Mouse (Mus musculus) midbrain, postnatal 0 days (tissue): Measurements from ENCODE around the gene Amotl2. TPM values are rescaled to one million over a fixed set of nuclear protein-coding genes. Genes with fewer than 3 reads are reported as not detected.
A peak's percentile ranks its signal among the peaks of the same experiment; 100 is the strongest.

Source experiments
- ATAC-seq: fragments of 200-750 bp; cut with Nextera tagmentation; 2 replicates; pipeline ENCODE4 v1.8.0; 2017; ENCODE audit warnings: moderate number of reproducible peaks, mild to moderate bottlenecking, moderate TSS enrichment, moderate library complexity; ENCODE audit not compliant: low FRiP score
- DNase-seq: peaks from one replicate; pipeline ENCODE4 v3.0.0-alpha.2; 2015; ENCODE audit warnings: low spot score
- H3K27ac ChIP-seq: fragments of 300-500 bp; sonication (generic); 2 replicates; pipeline ENCODE4 v1.5.1; 2014; ENCODE audit warnings: low read depth, mild to moderate bottlenecking, low read length, mixed read lengths
- H3K27me3 ChIP-seq: fragments of 300-500 bp; sonication (generic); 2 replicates; pipeline ENCODE4 v1.6.1; 2014; ENCODE audit warnings: low read length, control low read depth, mixed read lengths; ENCODE audit not compliant: insufficient read depth
- H3K36me3 ChIP-seq: fragments of 300-500 bp; sonication (generic); 2 replicates; pipeline ENCODE4 v1.6.1; 2014; ENCODE audit warnings: low read length, control low read depth, mixed read lengths; ENCODE audit not compliant: insufficient read depth
- H3K4me1 ChIP-seq: fragments of 300-500 bp; sonication (generic); 2 replicates; pipeline ENCODE4 v1.6.1; 2014; ENCODE audit warnings: mild to moderate bottlenecking, control low read depth, antibody characterized with exemption, low read length, mixed read lengths; ENCODE audit not compliant: insufficient read depth
- H3K4me2 ChIP-seq: fragments of 300-500 bp; sonication (generic); 2 replicates; pipeline ENCODE4 v1.6.1; 2014; ENCODE audit warnings: low read depth, mild to moderate bottlenecking, low read length, mixed read lengths; ENCODE audit not compliant: poor library complexity, severe bottlenecking
- H3K4me3 ChIP-seq: fragments of 300-500 bp; sonication (generic); 2 replicates; pipeline ENCODE4 v1.5.1; 2014; ENCODE audit warnings: low read depth, mild to moderate bottlenecking, low read length, moderate library complexity
- H3K9ac ChIP-seq: fragments of 300-500 bp; sonication (generic); replicated peaks from 2 replicates; pipeline ENCODE4 v1.6.1; 2014; ENCODE audit warnings: mild to moderate bottlenecking, low read length, moderate library complexity, mixed read lengths; ENCODE audit not compliant: poor library complexity, severe bottlenecking
- H3K9me3 ChIP-seq: fragments of 300-500 bp; sonication (generic); 2 replicates; pipeline ENCODE4 v1.6.1; 2016; ENCODE audit warnings: low read length, control low read depth
- CTCF ChIP-seq: IDR thresholded peaks from 2 replicates; pipeline ENCODE4 v1.5.1; 2016; ENCODE audit warnings: antibody characterized with exemption, mild to moderate bottlenecking
- WGBS: fragments of 180-500 bp; shearing (Covaris S2); extraction: QIAGEN DNeasy Blood & Tissue Kit; methylation state at CpG from one replicate; pipeline ENCODE4 v1.1.7; 2014; 5-methylcytosine and 5-hydroxymethylcytosine counted together
- polyA plus RNA-seq: library from polyadenylated mRNA; unstranded; fragments of >200 nt; fragmentation: Nextera tagmentation; extraction: Ambion mirVana; gene quantifications from 2 replicates; pipeline ENCODE4 v1.2.1, GENCODE M21; 2015
- total RNA-seq: library from RNA; depleted of rRNA; stranded (reverse); fragments of >200 nt; gene quantifications from 2 replicates; pipeline ENCODE4 v1.2.3, GENCODE M21; 2014

The Amotl2 gene
- total and polyA plus RNA-seq, 2 experiments from 2014 or later, result 31.5 to 125 TPM

DNA sequence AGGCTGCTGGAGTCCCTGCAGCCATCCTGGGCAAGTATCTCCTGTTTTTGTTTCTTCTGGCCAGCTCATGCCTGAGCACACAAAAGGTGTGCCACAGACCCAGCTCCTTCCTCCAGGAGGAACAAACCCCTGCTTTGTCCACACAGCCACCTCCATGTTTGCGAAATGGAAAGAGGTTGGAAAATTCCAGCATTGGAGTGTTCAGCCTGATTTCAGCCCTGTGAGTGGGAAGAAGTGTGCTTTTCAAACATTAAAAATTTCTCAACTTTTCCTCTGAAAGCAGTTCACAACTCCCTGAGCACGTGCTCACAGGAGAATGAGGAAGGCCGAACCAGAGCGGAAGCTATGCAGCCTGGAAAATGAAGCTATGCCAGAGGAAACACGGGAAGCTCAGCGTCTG is 15.4 kb upstream of the Amotl2 start:
- Histone ChIP-seq H3K27ac (no peak overlapping the region), H3K4me3 (no peak overlapping the region), H3K4me2 (no peak overlapping the region), H3K27me3 (no peaks in the 10 kb centered on the region), H3K36me3 (no peaks in the 10 kb centered on the region), H3K9ac (no peak overlapping the region), H3K4me1 (no peaks in the 10 kb centered on the region), H3K9me3 (no peaks in the 10 kb centered on the region)
- ATAC-seq, result no peak
- TF ChIP-seq CTCF, result no peak
- no peak for DNase-seq
- WGBS, result 86% methylated on average over 6 of the region's 6 CpGs

DNA sequence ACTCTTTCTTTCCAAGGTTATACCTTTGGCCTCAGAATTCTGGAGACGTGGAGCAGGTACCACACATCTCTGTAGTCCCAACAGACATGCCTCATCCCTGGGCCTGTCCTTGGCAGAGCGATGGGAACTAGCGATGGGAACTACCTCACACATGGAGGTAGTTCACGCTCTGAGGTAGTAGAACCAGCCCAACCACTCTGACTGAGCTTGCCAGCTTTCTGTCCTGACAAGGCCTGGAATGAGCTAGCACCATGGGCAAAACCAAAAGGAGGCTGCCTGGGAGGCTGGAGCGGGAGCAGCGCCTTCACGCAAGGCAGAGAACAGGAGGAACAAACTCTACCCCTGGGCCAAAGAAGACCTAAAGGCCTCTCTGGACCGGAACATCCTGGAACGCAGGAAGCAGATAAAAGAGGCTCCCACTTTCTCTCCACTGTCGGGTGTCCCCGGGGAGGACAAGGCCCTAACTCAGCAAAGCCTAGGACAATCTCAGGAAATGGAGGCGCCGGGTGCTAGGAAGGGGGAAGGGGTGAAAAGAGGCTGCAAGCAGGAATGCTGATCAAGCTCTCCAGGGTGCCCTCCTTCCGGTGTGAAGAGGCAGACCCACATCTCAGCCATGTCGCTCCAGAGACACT is 6.9 kb upstream of the Amotl2 start:
- Histone ChIP-seq H3K27ac (no peak overlapping the region), H3K4me1 (no peaks in the 10 kb centered on the region), H3K36me3 (no peaks in the 10 kb centered on the region), H3K27me3 (no peaks in the 10 kb centered on the region), H3K9ac (no peak overlapping the region), H3K9me3 (no peaks in the 10 kb centered on the region), H3K4me2 (no peak overlapping the region), H3K4me3 (no peak overlapping the region)
- DNase-seq (no peak), ATAC-seq (no peak)
- 70% methylated on average over 15 of the region's 15 CpGs for WGBS
- no peak for TF ChIP-seq CTCF

GRCm38 (mm10) chr9:102710520-102710919 is 6.0 kb upstream of the Amotl2 start:
- Histone ChIP-seq H3K4me1 (no peaks in the 10 kb centered on the region), H3K9me3 (no peaks in the 10 kb centered on the region), H3K36me3 (no peaks in the 10 kb centered on the region), H3K27ac (no peak overlapping the region), H3K4me2 (no peak overlapping the region), H3K27me3 (no peaks in the 10 kb centered on the region), H3K4me3 (no peak overlapping the region), H3K9ac (no peak overlapping the region)
- ATAC-seq (no peak), DNase-seq (peak; percentile 47)
- TF ChIP-seq CTCF, result no peak
- 49% methylated on average over 5 of the region's 5 CpGs for WGBS

- Histone ChIP-seq H3K36me3 (no peaks in the 10 kb centered on the region), H3K9ac (no peak overlapping the region), H3K4me3 (no peak overlapping the region), H3K9me3 (no peaks in the 10 kb centered on the region), H3K27ac (no peak overlapping the region), H3K4me2 (no peak overlapping the region), H3K27me3 (no peaks in the 10 kb centered on the region), H3K4me1 (no peaks in the 10 kb centered on the region)
- peak; percentile 69 for TF ChIP-seq CTCF
- peak; percentile 42 for DNase-seq
- ATAC-seq, result no peak
- 61% methylated on average over 2 of the region's 2 CpGs for WGBS
These were observed 2.7 kb upstream of the Amotl2 start for GRCm38 (mm10) chr9:102713797-102714196.

- Histone ChIP-seq H3K4me1 (peaks cover 2% of the 10 kb centered on the region; the same call in 1 of the 2 replicates), H3K4me2 (no peak overlapping the region), H3K9ac (no peak overlapping the region), H3K27ac (no peak overlapping the region; the same call in 1 of the 2 replicates), H3K4me3 (no peak overlapping the region), H3K36me3 (no peaks in the 10 kb centered on the region; the same call in 1 of the 2 replicates), H3K9me3 (no peaks in the 10 kb centered on the region), H3K27me3 (no peaks in the 10 kb centered on the region)
- ATAC-seq (no peak), DNase-seq (no peak)
- 13% methylated on average over 7 of the region's 7 CpGs for WGBS
- peak; percentile 16 for TF ChIP-seq CTCF
These were observed 1.5 kb upstream of the Amotl2 start for GRCm38 (mm10) chr9:102714893-102715505.

- Histone ChIP-seq H3K4me1 (peaks cover 7% of the 10 kb centered on the region), H3K27ac (no peak overlapping the region), H3K36me3 (peaks cover 3% of the 10 kb centered on the region), H3K4me2 (no peak overlapping the region), H3K4me3 (no peak overlapping the region), H3K9me3 (no peaks in the 10 kb centered on the region), H3K9ac (no peak overlapping the region), H3K27me3 (no peaks in the 10 kb centered on the region)
- ATAC-seq (no peak), DNase-seq (no peak)
- 73% methylated on average over 2 of the region's 2 CpGs for WGBS
- no peak for TF ChIP-seq CTCF
These were observed 969 bp upstream of the Amotl2 start for GRCm38 (mm10) chr9:102715506-102715900.
